Mouse (Mus musculus) stomach, embryonic 16.5 days (tissue): ENCODE measurements at regions not wholly inside any gene's neighbourhood (a gene's known extent, or its start where the extent isn't known, plus 50 kb on each side); places are given as distances from the start of the nearest gene placed in this dataset.

ENCODE experiments used
- ATAC-seq: fragments of 200-750 bp; cut with Nextera tagmentation; 2 replicates; pipeline ENCODE4 v1.8.0; 2017; ENCODE audit warnings: moderate number of reproducible peaks, moderate TSS enrichment; ENCODE audit not compliant: insufficient read depth, low FRiP score
- H3K27ac ChIP-seq: fragments of 300-500 bp; sonication (generic); 2 replicates; pipeline ENCODE4 v1.5.1; 2014; ENCODE audit warnings: low read length
- H3K27me3 ChIP-seq: fragments of 300-500 bp; sonication (generic); 2 replicates; pipeline ENCODE4 v1.6.1; 2014; ENCODE audit warnings: low read length, control low read depth, mixed read lengths; ENCODE audit not compliant: control insufficient read depth, insufficient read depth
- H3K36me3 ChIP-seq: fragments of 300-500 bp; sonication (generic); 2 replicates; pipeline ENCODE4 v1.6.1; 2014; ENCODE audit warnings: low read length; ENCODE audit not compliant: control insufficient read depth, insufficient read depth
- H3K4me1 ChIP-seq: fragments of 300-500 bp; sonication (generic); 2 replicates; pipeline ENCODE4 v1.6.1; 2014; ENCODE audit warnings: low read length, control low read depth, mixed read lengths; ENCODE audit not compliant: control insufficient read depth, insufficient read depth
- H3K4me2 ChIP-seq: fragments of 300-500 bp; sonication (generic); 2 replicates; pipeline ENCODE4 v1.6.1; 2014; ENCODE audit warnings: low read depth, low read length, mixed read lengths
- H3K4me3 ChIP-seq: fragments of 300-500 bp; sonication (generic); replicated peaks from 2 replicates; pipeline ENCODE4 v1.5.1; 2014; ENCODE audit warnings: mild to moderate bottlenecking, low read length
- H3K9ac ChIP-seq: fragments of 300-500 bp; sonication (generic); 2 replicates; pipeline ENCODE4 v1.6.1; 2014; ENCODE audit warnings: low read length
- H3K9me3 ChIP-seq: fragments of 300-500 bp; sonication (generic); replicated peaks from 2 replicates; pipeline ENCODE4 v1.6.1; 2016; ENCODE audit warnings: low read length, control low read depth; ENCODE audit not compliant: control insufficient read depth
- WGBS: fragments of 180-500 bp; shearing (Covaris S2); extraction: QIAGEN DNeasy Blood & Tissue Kit; methylation state at CpG from one replicate; pipeline ENCODE4 v1.1.7; 2014; 5-methylcytosine and 5-hydroxymethylcytosine counted together

GRCm38 (mm10) chr16:24042216-24042615, 53.6 kb upstream of the Bcl6 start:
- H3K9ac ChIP-seq = no peak overlapping the region
- no peaks in the 10 kb centered on the region for H3K27me3 ChIP-seq
- H3K27ac ChIP-seq = no peak overlapping the region
- no peaks in the 10 kb centered on the region for H3K36me3 ChIP-seq
- H3K4me1 ChIP-seq = no peaks in the 10 kb centered on the region
- no peak for ATAC-seq
- no peak overlapping the region for H3K4me3 ChIP-seq
- H3K4me2 ChIP-seq = no peak overlapping the region
- 89% methylated on average over 2 of the region's 2 CpGs for WGBS
- no peaks in the 10 kb centered on the region for H3K9me3 ChIP-seq

GRCm38 (mm10) chr16:24041403-24041802, 52.8 kb upstream of the Bcl6 start:
- Histone ChIP-seq H3K9me3 (no peaks in the 10 kb centered on the region), H3K27ac (no peak overlapping the region), H3K36me3 (no peaks in the 10 kb centered on the region), H3K4me1 (no peaks in the 10 kb centered on the region), H3K4me3 (no peak overlapping the region), H3K27me3 (no peaks in the 10 kb centered on the region), H3K4me2 (no peak overlapping the region), H3K9ac (no peak overlapping the region)
- no peak for ATAC-seq
- WGBS = 83% methylated on average over 2 of the region's 2 CpGs

- no peak overlapping the region for H3K4me2 ChIP-seq
- 86% methylated on average over 4 of the region's 4 CpGs for WGBS
- no peak overlapping the region for H3K4me3 ChIP-seq
- no peak overlapping the region for H3K9ac ChIP-seq
- no peaks in the 10 kb centered on the region for H3K36me3 ChIP-seq
- no peaks in the 10 kb centered on the region for H3K9me3 ChIP-seq
- H3K27ac ChIP-seq = no peak overlapping the region
- no peaks in the 10 kb centered on the region for H3K4me1 ChIP-seq
- H3K27me3 ChIP-seq = no peaks in the 10 kb centered on the region
- no peak for ATAC-seq
These were observed 51.1 kb upstream of the Bcl6 start for GRCm38 (mm10) chr16:24039765-24040164.
